Mouse (Mus musculus): ENCODE data around the gene Slc11a2.

DNA sequence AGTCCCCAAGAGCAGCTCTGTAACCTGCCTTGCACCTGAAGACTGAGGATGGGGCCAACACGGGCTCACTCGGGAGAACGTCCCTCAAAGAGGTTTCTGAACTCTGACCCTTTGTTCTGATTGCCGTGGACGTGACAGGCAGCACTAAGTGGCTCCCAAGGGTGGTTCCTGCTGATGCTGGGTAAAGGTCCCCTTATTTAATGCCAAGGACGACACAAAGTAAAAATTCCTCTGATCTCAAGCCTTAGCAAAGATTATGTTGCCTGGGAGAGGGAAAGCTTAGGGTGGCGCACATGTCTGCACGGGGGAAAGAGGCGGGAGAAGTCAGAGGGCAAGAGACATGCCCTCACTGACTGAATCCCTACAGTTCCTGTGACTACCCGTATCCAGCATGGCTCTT, 11.6 kb upstream of the Slc11a2 start:
- no peak for TF ChIP-seq HCFC1 (IDR thresholded peaks at IDR 0.05; ENCODE audit: borderline replicate concordance, insufficient read depth, low read length)
- no peak for TF ChIP-seq ZC3H11A (IDR thresholded peaks at IDR 0.05; ENCODE audit: borderline replicate concordance, low read depth, low read length)
- TF ChIP-seq ZNF384 (IDR thresholded peaks at IDR 0.05; ENCODE audit: low read depth, low read length), result no peak
- no peak for TF ChIP-seq CHD2 (IDR thresholded peaks at IDR 0.05; ENCODE audit: low read depth, low read length)
